Mouse (Mus musculus) liver, postnatal 0 days (tissue): Measurements from ENCODE around the gene Tmprss4. TPM values are rescaled to one million over a fixed set of nuclear protein-coding genes. Genes with fewer than 3 reads are reported as not detected.

Experiments used
- ATAC-seq: fragments of 200-750 bp; cut with Nextera tagmentation; 2 replicates; pipeline ENCODE4 v1.8.0; 2017; ENCODE audit warnings: mild to moderate bottlenecking, moderate library complexity
- DNase-seq: peaks from one replicate; pipeline ENCODE4 v3.0.0-alpha.2; 2016
- H3K27ac ChIP-seq: fragments of 300-500 bp; sonication (generic); 2 replicates; pipeline ENCODE4 v1.5.1; 2014; ENCODE audit warnings: antibody characterized with exemption, moderate library complexity, mild to moderate bottlenecking, low read depth
- H3K27me3 ChIP-seq: fragments of 300-500 bp; sonication (generic); 2 replicates; pipeline ENCODE4 v1.6.1; 2014; ENCODE audit warnings: low read length, control low read depth, mixed read lengths; ENCODE audit not compliant: insufficient read depth
- H3K36me3 ChIP-seq: fragments of 300-500 bp; sonication (generic); replicated peaks from 2 replicates; pipeline ENCODE4 v1.6.1; 2014; ENCODE audit warnings: mild to moderate bottlenecking, control low read depth, low read length, moderate library complexity, mixed read lengths; ENCODE audit not compliant: insufficient read depth
- H3K4me1 ChIP-seq: fragments of 300-500 bp; sonication (generic); 2 replicates; pipeline ENCODE4 v1.6.1; 2014; ENCODE audit warnings: antibody characterized with exemption, mild to moderate bottlenecking, control low read depth; ENCODE audit not compliant: insufficient read depth
- H3K4me2 ChIP-seq: fragments of 300-500 bp; sonication (generic); 2 replicates; pipeline ENCODE4 v1.6.1; 2014; ENCODE audit warnings: low read depth, mild to moderate bottlenecking, low read length, moderate library complexity, mixed read lengths
- H3K4me3 ChIP-seq: fragments of 300-500 bp; sonication (generic); 2 replicates; pipeline ENCODE4 v1.5.1; 2014; ENCODE audit warnings: low read depth, low read length
- H3K9ac ChIP-seq: fragments of 300-500 bp; sonication (generic); replicated peaks from 2 replicates; pipeline ENCODE4 v1.6.1; 2014; ENCODE audit warnings: mild to moderate bottlenecking, moderate library complexity
- H3K9me3 ChIP-seq: fragments of 300-500 bp; sonication (generic); 2 replicates; pipeline ENCODE4 v1.6.1; 2016; ENCODE audit warnings: mild to moderate bottlenecking, control low read depth, low read length, mixed read lengths
- CTCF ChIP-seq: sonication (generic); IDR thresholded peaks from 2 replicates; pipeline ENCODE4 v1.5.1; 2016; ENCODE audit warnings: antibody characterized with exemption, low read depth
- EP300 ChIP-seq: IDR thresholded peaks from 2 replicates; pipeline ENCODE4 v1.6.1; 2016; ENCODE audit warnings: antibody characterized with exemption, low read depth, mild to moderate bottlenecking
- WGBS: fragments of 180-500 bp; shearing (Covaris S2); extraction: QIAGEN DNeasy Blood & Tissue Kit; methylation state at CpG from one replicate; pipeline ENCODE4 v1.1.7; 2014; ENCODE audit not compliant: insufficient replicate concordance; 5-methylcytosine and 5-hydroxymethylcytosine counted together
- polyA plus RNA-seq: library from polyadenylated mRNA; unstranded; fragments of >200 nt; fragmentation: Nextera tagmentation; extraction: Ambion mirVana; gene quantifications from 2 replicates; pipeline ENCODE4 v1.2.1, GENCODE M21; 2015

The Tmprss4 gene
- not detected in 2 replicates for polyA plus RNA-seq

DNA sequence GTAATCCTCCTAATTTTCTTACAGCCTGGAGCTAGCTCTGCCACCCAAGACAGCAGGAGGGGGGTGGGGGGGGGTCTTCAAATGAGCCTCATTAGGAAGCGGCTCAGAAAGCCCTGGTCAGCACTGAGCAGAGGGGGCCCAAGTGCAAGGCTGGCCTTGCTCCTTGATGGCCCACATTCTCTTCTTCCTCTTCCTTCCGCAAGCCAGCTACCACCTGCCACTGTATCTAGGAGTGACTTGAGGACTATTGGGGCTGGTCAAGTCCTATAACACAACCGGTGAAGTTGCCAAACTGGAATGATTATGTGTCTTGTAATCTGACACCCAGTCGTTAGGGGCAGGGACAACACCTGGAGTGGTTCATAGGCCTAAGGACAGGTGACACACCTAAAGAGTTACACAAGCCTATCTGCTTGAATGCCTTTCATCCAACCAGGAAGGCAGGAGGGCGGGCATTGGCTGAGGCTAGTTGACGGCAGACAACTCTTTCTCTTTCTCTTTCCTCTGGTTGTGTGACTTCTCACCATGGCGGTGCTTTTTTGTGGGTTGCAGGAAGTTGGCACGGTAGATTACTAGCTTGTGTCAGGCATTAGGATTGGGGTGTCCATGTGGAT is at the start of gene Tmprss4:
Gene Tmprss4 (minus strand): TSS at position 296 of the 614 bp plus-strand sequence.
- ATAC-seq (no peak), DNase-seq (no peak)
- H3K4me1 ChIP-seq, result peaks cover 23% of the 10 kb centered on the region
- TF ChIP-seq EP300, result no peak
- no peak for TF ChIP-seq CTCF
- no peaks in the 10 kb centered on the region for H3K9me3 ChIP-seq
- H3K36me3 ChIP-seq, result no peaks in the 10 kb centered on the region
- no peak within 1 kb of the TSS for H3K4me2 ChIP-seq
- H3K9ac ChIP-seq, result no peak within 1 kb of the TSS
- H3K4me3 ChIP-seq, result no peak within 1 kb of the TSS
- WGBS, result 78% methylated on average over 8 of the region's 8 CpGs
- H3K27me3 ChIP-seq, result no peaks in the 10 kb centered on the region
- no peak within 1 kb of the TSS for H3K27ac ChIP-seq

DNA sequence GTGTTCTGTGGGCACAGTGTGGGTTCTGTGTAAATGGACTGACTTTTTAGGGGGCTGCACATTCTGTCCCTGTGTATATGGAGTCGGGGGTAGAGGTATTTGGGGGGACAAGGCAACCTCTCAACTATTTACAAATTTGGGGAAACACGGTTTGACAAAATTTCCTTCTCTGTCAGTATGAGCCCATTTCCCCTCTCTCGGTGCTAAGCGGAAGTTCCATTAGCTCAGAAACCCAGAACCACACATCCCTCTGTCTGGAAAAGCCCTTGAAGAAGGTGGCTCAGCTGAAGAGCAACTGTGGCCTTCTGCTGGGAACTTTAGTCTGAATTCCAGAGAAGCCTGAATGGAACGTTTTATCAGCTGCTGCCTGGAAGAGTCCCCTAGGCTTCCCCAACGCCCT is 48.5 kb upstream of the Tmprss4 start:
- Histone ChIP-seq H3K4me1 (peaks cover 16% of the 10 kb centered on the region), H3K27me3 (no peaks in the 10 kb centered on the region), H3K27ac (no peak overlapping the region; the same call in 1 of the 2 replicates), H3K4me2 (no peak overlapping the region), H3K4me3 (no peak overlapping the region), H3K36me3 (no peaks in the 10 kb centered on the region), H3K9ac (no peak overlapping the region), H3K9me3 (no peaks in the 10 kb centered on the region)
- TF ChIP-seq EP300, result no peak
- no peak for TF ChIP-seq CTCF
- ATAC-seq (no peak), DNase-seq (no peak)
- WGBS, result 50% methylated on average over 6 of the region's 6 CpGs

DNA sequence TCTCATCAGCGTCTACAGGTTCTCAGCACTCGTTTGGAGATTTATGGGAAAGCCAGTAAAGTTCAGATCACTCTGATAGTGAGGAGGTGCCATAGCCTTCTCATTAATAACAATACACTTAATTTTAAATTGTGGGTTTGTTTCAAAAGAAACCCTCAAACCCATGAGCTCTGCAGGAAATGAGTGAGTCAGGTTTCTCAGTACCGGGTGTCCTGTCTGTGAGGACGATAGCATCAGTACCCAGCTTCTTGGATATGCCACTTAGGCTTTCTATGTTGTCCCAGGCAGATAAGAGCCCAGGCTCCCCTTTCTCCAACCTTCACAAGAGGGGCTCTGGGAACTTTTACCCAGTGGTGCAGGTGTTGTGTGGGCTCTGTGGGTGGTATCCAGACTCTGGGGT is 48.1 kb upstream of the Tmprss4 start:
- TF ChIP-seq CTCF (no peak), EP300 (no peak)
- Histone ChIP-seq H3K4me3 (no peak overlapping the region), H3K27ac (peak overlapping the region; percentile 5; the same call in 1 of the 2 replicates), H3K4me1 (peaks cover 20% of the 10 kb centered on the region), H3K4me2 (no peak overlapping the region), H3K36me3 (no peaks in the 10 kb centered on the region), H3K9ac (no peak overlapping the region), H3K9me3 (no peaks in the 10 kb centered on the region), H3K27me3 (no peaks in the 10 kb centered on the region)
- WGBS, result 44% methylated on average over 4 of the region's 4 CpGs
- DNase-seq, result no peak
- no peak for ATAC-seq

DNA sequence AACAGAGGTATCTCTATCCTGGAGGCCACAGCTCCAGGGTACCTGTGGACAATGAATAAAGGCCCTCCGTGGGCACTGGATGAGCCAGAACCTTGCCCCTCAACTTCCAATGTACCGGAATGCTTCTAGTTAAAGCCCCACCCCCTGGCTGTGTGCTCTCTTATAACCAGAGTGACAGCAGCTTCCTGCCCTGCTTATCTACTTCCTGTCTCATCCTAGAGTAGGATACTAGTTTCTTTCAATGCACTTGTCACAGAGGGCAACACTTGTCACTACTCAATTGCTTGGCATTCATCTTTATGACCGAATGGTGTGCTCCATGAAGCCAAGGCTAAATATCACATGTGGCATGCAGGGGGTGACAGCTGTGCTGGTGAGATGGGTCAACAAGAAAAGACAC is 47.4 kb upstream of the Tmprss4 start:
- TF ChIP-seq EP300 (no peak), CTCF (no peak)
- Histone ChIP-seq H3K4me3 (no peak overlapping the region), H3K4me1 (peaks cover 23% of the 10 kb centered on the region), H3K27ac (peak overlapping the region; percentile 5; the same call in 1 of the 2 replicates), H3K27me3 (no peaks in the 10 kb centered on the region), H3K9me3 (no peaks in the 10 kb centered on the region), H3K9ac (no peak overlapping the region), H3K4me2 (no peak overlapping the region), H3K36me3 (no peaks in the 10 kb centered on the region)
- WGBS, result 22% methylated on average over 3 of the region's 3 CpGs
- ATAC-seq, result no peak
- no peak for DNase-seq

DNA sequence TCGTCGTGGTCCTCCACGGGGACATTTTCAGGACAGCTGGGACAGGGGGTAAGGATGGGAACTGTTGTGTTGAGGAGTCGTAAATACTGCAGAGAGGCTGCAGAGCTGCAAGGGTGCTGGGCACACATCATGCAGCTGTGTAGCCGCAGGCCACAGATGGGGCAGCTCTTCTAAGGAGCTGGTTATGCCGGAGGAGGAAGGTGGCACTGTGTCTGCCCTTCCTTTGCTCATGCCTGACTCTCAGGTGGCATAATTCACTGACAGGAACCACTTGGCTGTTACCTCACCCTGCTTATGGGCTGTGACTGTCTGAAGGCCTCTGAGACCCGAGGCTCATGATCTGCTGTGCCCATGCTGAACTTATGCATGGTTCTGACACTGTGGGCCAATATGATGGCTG is 46.4 kb upstream of the Tmprss4 start:
- H3K4me1 ChIP-seq, result peaks cover 23% of the 10 kb centered on the region
- no peak overlapping the region for H3K4me3 ChIP-seq
- no peaks in the 10 kb centered on the region for H3K9me3 ChIP-seq
- no peaks in the 10 kb centered on the region for H3K36me3 ChIP-seq
- H3K27me3 ChIP-seq, result no peaks in the 10 kb centered on the region
- TF ChIP-seq CTCF (no peak), EP300 (no peak)
- H3K27ac ChIP-seq, result no peak overlapping the region
- WGBS, result 79% methylated on average over 7 of the region's 7 CpGs
- H3K9ac ChIP-seq, result no peak overlapping the region
- H3K4me2 ChIP-seq, result no peak overlapping the region
- ATAC-seq, result no peak
- DNase-seq, result no peak

DNA sequence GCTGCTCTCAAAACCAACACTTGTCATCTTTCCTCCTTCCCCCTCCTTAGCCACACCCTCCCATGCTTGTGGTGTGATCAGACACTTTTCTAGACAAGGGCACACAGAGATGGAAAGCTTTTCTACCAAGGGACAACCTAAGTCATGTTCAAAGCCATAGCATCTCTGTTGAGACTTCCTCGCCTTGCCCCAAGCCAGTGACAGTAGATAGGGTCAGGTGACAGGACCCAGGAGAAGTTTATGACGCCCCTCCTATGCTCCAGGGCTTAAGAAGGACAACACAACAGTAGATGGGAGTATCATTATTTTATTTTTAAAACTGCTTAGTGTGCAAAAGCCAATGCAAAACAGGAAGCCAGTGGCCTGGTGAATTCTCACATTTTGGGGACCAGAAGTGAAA is 43.6 kb upstream of the Tmprss4 start:
- Histone ChIP-seq H3K36me3 (no peaks in the 10 kb centered on the region), H3K4me3 (no peak overlapping the region), H3K27me3 (no peaks in the 10 kb centered on the region), H3K4me1 (peaks cover 23% of the 10 kb centered on the region), H3K9me3 (no peaks in the 10 kb centered on the region), H3K27ac (peak overlapping the region; percentile 70), H3K9ac (no peak overlapping the region), H3K4me2 (no peak overlapping the region)
- no peak; the same call in 1 of the 2 replicates for ATAC-seq
- no peak for DNase-seq
- TF ChIP-seq CTCF, result no peak
- TF ChIP-seq EP300, result no peak
- WGBS, result 44% methylated on average over 2 of the region's 2 CpGs
